Mouse (Mus musculus) bone marrow macrophage, adult 2 months (primary cell): ENCODE data around the gene Dnajc7. TPM values are rescaled to one million over a fixed set of nuclear protein-coding genes. Genes with fewer than 3 reads are reported as not detected.

Experiments used
- H3K27ac ChIP-seq: 2 replicates; pipeline ENCODE4 v1.5.1; 2012; ENCODE audit warnings: low read depth, low read length; ENCODE audit not compliant: insufficient read depth
- H3K4me1 ChIP-seq: 2 replicates; pipeline ENCODE4 v1.6.1; 2012; ENCODE audit warnings: low read length; ENCODE audit not compliant: control insufficient read depth, insufficient read depth
- H3K4me3 ChIP-seq: 2 replicates; pipeline ENCODE4 v1.5.1; 2012; ENCODE audit warnings: mild to moderate bottlenecking, low read length, moderate library complexity; ENCODE audit not compliant: insufficient read depth
- CTCF ChIP-seq: IDR thresholded peaks from 2 replicates; pipeline ENCODE4 v1.5.1; 2012; ENCODE audit warnings: low read depth, mild to moderate bottlenecking, low read length, moderate library complexity
- POLR2A ChIP-seq: IDR thresholded peaks from 2 replicates; pipeline ENCODE4 v1.6.1; 2012; ENCODE audit warnings: mild to moderate bottlenecking, low read depth, low read length, borderline replicate concordance
- polyA plus RNA-seq: library from polyadenylated mRNA; stranded (reverse); fragments of >200 nt; gene quantifications from 2 replicates; pipeline ENCODE4 v1.2.4, GENCODE M21; 2012; ENCODE audit not compliant: missing spikeins, insufficient read depth, insufficient read length

The Dnajc7 gene
- polyA plus RNA-seq, 1 experiment, result 349 TPM

- peak within 1 kb of the TSS; percentile 72 for H3K27ac ChIP-seq
- TF ChIP-seq POLR2A, result no peak
- no peak for TF ChIP-seq CTCF
- H3K4me1 ChIP-seq, result peaks cover 6% of the 10 kb centered on the region
Observed at GRCm38 (mm10) chr11:100574708-100575483, 45.1 kb downstream of the Dnajc7 start, which contains the start of gene Cnp. TSS of gene Cnp (plus strand) at chr11:100574904.

GRCm38 (mm10) chr11:100574188-100574587 is 45.8 kb downstream of the Dnajc7 start:
- H3K4me3 ChIP-seq, result peak overlapping the region; percentile 90
- TF ChIP-seq CTCF (no peak), POLR2A (no peak)
- H3K4me1 ChIP-seq, result peaks cover 6% of the 10 kb centered on the region
- H3K27ac ChIP-seq, result no peak overlapping the region

More at GRCm38 (mm10) chr11:100574708-100575483, 45.1 kb downstream of the Dnajc7 start, which contains the start of gene Cnp:
- peak within 1 kb of the TSS; percentile 90 for H3K4me3 ChIP-seq

- Histone ChIP-seq H3K4me3 (peak overlapping the region; percentile 13; the same call in 1 of the 2 replicates), H3K4me1 (peaks cover 6% of the 10 kb centered on the region), H3K27ac (no peak overlapping the region)
- TF ChIP-seq CTCF (no peak), POLR2A (no peak)
Observed at GRCm38 (mm10) chr11:100571202-100571567, 48.8 kb downstream of the Dnajc7 start.

- Histone ChIP-seq H3K4me1 (peaks cover 6% of the 10 kb centered on the region), H3K27ac (no peak overlapping the region), H3K4me3 (peak overlapping the region; percentile 13)
- TF ChIP-seq POLR2A, result no peak
- TF ChIP-seq CTCF, result peak; percentile 52
Observed at GRCm38 (mm10) chr11:100570430-100571201, 49.4 kb downstream of the Dnajc7 start.

GRCm38 (mm10) chr11:100569789-100570188 is 50.2 kb downstream of the Dnajc7 start:
- Histone ChIP-seq H3K4me1 (peaks cover 6% of the 10 kb centered on the region), H3K4me3 (no peak overlapping the region), H3K27ac (no peak overlapping the region)
- TF ChIP-seq CTCF (no peak), POLR2A (no peak)

GRCm38 (mm10) chr11:100568692-100569091 is 51.3 kb downstream of the Dnajc7 start:
- H3K4me1 ChIP-seq, result peaks cover 6% of the 10 kb centered on the region
- TF ChIP-seq CTCF, result no peak
- no peak for TF ChIP-seq POLR2A
- no peak overlapping the region for H3K27ac ChIP-seq
- H3K4me3 ChIP-seq, result no peak overlapping the region

GRCm38 (mm10) chr11:100567815-100568245 is 52.1 kb downstream of the Dnajc7 start:
- Histone ChIP-seq H3K27ac (no peak overlapping the region), H3K4me1 (peaks cover 6% of the 10 kb centered on the region), H3K4me3 (no peak overlapping the region)
- TF ChIP-seq POLR2A (no peak), CTCF (no peak)

GRCm38 (mm10) chr11:100567229-100567628 is 52.7 kb downstream of the Dnajc7 start:
- H3K27ac ChIP-seq, result no peak overlapping the region
- no peak overlapping the region for H3K4me3 ChIP-seq
- peaks cover 6% of the 10 kb centered on the region for H3K4me1 ChIP-seq
- no peak for TF ChIP-seq CTCF
- no peak for TF ChIP-seq POLR2A

- H3K4me1 ChIP-seq, result no peaks in the 10 kb centered on the region
- no peak overlapping the region for H3K27ac ChIP-seq
- TF ChIP-seq CTCF (no peak), POLR2A (no peak)
- no peak overlapping the region for H3K4me3 ChIP-seq
Observed at GRCm38 (mm10) chr11:100564703-100565102, 55.3 kb downstream of the Dnajc7 start.

- Histone ChIP-seq H3K4me1 (no peaks in the 10 kb centered on the region), H3K27ac (no peak overlapping the region), H3K4me3 (no peak overlapping the region)
- no peak for TF ChIP-seq CTCF
- no peak for TF ChIP-seq POLR2A
Observed at GRCm38 (mm10) chr11:100564297-100564696, 55.7 kb downstream of the Dnajc7 start.
